Mouse (Mus musculus) spleen, adult 2 months (tissue): ENCODE data around the gene Lyz1.

Experiments used
- CTCF ChIP-seq: fragments of 200-500 bp; IDR thresholded peaks from 2 replicates; pipeline ENCODE4 v1.5.1; 2011; ENCODE audit warnings: mild to moderate bottlenecking, inconsistent platforms; ENCODE audit not compliant: insufficient read depth, insufficient read length, insufficient replicate concordance; ENCODE audit errors: extremely low read depth
- POLR2A ChIP-seq: fragments of 200-500 bp; IDR thresholded peaks from 2 replicates; pipeline ENCODE4 v1.6.1; 2011; ENCODE audit warnings: low read depth, low read length, inconsistent platforms

GRCm38 (mm10) chr10:117323782-117324181 is 31.1 kb upstream of the Lyz1 start:
- TF ChIP-seq POLR2A (no peak), CTCF (no peak)
